Mouse (Mus musculus) heart, adult 2 months (tissue): Measurements from ENCODE around the gene Prpf31.

Source experiments
- CTCF ChIP-seq: fragments of 200-600 bp; IDR thresholded peaks from 2 replicates; pipeline ENCODE4 v1.8.1; 2022; ENCODE audit warnings: antibody characterized with exemption, mild to moderate bottlenecking, moderate library complexity
- EP300 ChIP-seq: fragments of 200-500 bp; IDR thresholded peaks from 2 replicates; pipeline ENCODE4 v1.6.1; 2011; ENCODE audit warnings: low read depth, low read length, control low read depth; ENCODE audit not compliant: insufficient read depth
- POLR2A ChIP-seq: fragments of 200-500 bp; IDR thresholded peaks from 2 replicates; pipeline ENCODE4 v1.6.1; 2011; ENCODE audit warnings: mild to moderate bottlenecking, low read depth, low read length, control low read depth; ENCODE audit not compliant: insufficient read depth

GRCm38 (mm10) chr7:3610437-3610836 lies 19.3 kb upstream of the Prpf31 start:
- no peak for TF ChIP-seq EP300
- no peak for TF ChIP-seq CTCF
- TF ChIP-seq POLR2A, result no peak
